Mouse (Mus musculus) small intestine, adult 2 months (tissue): ENCODE data around the gene Mepe.

Experiments used
- CTCF ChIP-seq: fragments of 200-500 bp; IDR thresholded peaks from 2 replicates; pipeline ENCODE4 v1.5.1; 2012; ENCODE audit warnings: low read depth, mild to moderate bottlenecking, control low read depth, inconsistent platforms, low read length, moderate library complexity, mixed read lengths; ENCODE audit not compliant: insufficient replicate concordance, insufficient read length; ENCODE audit errors: extremely low read depth
- POLR2A ChIP-seq: fragments of 200-500 bp; IDR thresholded peaks from 2 replicates; pipeline ENCODE4 v1.6.1; 2012; ENCODE audit warnings: low read depth, mild to moderate bottlenecking, control low read depth, inconsistent platforms, low read length, moderate library complexity

DNA sequence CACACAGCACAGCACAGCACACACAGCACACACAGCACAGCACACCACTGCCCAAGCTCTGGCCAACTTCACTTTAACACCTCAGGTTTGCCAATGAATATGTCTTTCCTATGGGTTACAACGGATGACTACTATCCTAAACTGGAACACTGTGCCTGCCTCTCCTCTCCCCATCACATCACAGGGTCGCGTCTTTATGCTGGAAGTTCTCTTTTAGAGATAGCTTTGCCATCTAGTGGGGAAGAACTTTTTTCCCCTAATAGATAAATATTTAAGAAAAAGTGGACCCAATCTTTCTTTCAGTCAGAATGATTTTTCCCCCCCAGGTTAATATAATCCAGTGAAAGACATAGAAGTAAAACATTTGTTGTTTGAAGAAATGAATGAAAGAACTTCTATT, 7.2 kb downstream of the Mepe start:
- TF ChIP-seq POLR2A: no peak
- TF ChIP-seq CTCF: no peak
